Mouse (Mus musculus): ENCODE results near the gene Scube2. TPM values are rescaled to one million over a fixed set of nuclear protein-coding genes. Genes with fewer than 3 reads are reported as not detected.
A peak's percentile ranks its signal among the peaks of the same experiment; 100 is the strongest.

Scube2 gene
- total and polyA plus RNA-seq, 3 experiments = not detected

DNA sequence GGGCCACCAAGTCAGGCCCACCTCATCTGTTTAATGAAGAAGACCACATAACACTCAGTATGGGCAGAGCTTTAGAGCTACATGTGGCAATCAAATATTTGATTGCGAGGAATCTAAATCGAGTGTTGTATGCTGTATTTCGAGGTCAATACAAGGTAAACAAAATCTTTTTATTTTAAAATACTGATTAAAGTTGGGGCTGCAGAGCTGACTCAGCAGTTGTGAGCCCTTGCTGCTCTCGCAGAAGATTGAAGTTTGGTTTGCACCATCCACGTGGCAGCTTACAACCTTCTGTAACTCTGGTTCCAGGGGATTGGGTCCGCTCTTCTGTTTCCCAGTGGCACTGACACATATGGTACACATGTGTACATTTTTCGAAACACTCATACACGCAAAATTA is 111.4 kb downstream of the Scube2 start:
- peaks cover 0 to 7% of the 10 kb centered on the region in 2 experiments for H3K36me3 ChIP-seq (replicated peaks in 1 of 2; ENCODE audit: control insufficient read depth in 1 of 2, insufficient read depth in 1 of 2, low read length in 1 of 2)
- H3K27ac ChIP-seq (ENCODE audit: insufficient read depth, low read depth) = no peak overlapping the region
- dilution Hi-C loops (cut with MboI; ENCODE audit: extremely low pct_ligation_motif_present, extremely low pct_unique_long_range_greater_than_20kb, low sequenced_read_pairs) (no loop called here), in situ Hi-C loops (cut with MboI; ENCODE audit: low pct_ligation_motif_present, low pct_unique_long_range_greater_than_20kb, low sequenced_read_pairs) (no loop called here)
- no peak overlapping the region for H3K4me2 ChIP-seq (ENCODE audit: insufficient read depth, low read depth, poor library complexity, severe bottlenecking)
- H3K4me1 ChIP-seq (ENCODE audit: control insufficient read depth in 1 of 2, insufficient read depth in 2 of 2) = peaks cover 2 to 18% of the 10 kb centered on the region in 2 experiments; a peak in 3 of 4 replicates
- H3K9me3 ChIP-seq (replicated peaks; ENCODE audit: low read length) = no peaks in the 10 kb centered on the region
- TF ChIP-seq TBP (conservative IDR thresholded peaks at IDR 0.05; ENCODE audit: low read depth, low read length) (no peak), MAFK (IDR thresholded peaks at IDR 0.05; ENCODE audit: insufficient replicate concordance, low read length) (peak; percentile 68; the same call in 1 of the 2 replicates)
- peaks cover 2% of the 10 kb centered on the region for H3K27me3 ChIP-seq (replicated peaks)
- H3K9ac ChIP-seq (ENCODE audit: insufficient read depth, low read depth) = no peak overlapping the region
- DNase-seq (ENCODE audit: extremely low read depth) = no peak
- H3K4me3 ChIP-seq (replicated peaks in 1 of 3; ENCODE audit: low read depth in 2 of 3, low read length in 2 of 3, poor library complexity in 1 of 3) = no peak overlapping the region
- H3K79me2 ChIP-seq (replicated peaks; ENCODE audit: control insufficient read depth, extremely low read depth, insufficient read depth, poor library complexity, severe bottlenecking) = no peaks in the 10 kb centered on the region

DNA sequence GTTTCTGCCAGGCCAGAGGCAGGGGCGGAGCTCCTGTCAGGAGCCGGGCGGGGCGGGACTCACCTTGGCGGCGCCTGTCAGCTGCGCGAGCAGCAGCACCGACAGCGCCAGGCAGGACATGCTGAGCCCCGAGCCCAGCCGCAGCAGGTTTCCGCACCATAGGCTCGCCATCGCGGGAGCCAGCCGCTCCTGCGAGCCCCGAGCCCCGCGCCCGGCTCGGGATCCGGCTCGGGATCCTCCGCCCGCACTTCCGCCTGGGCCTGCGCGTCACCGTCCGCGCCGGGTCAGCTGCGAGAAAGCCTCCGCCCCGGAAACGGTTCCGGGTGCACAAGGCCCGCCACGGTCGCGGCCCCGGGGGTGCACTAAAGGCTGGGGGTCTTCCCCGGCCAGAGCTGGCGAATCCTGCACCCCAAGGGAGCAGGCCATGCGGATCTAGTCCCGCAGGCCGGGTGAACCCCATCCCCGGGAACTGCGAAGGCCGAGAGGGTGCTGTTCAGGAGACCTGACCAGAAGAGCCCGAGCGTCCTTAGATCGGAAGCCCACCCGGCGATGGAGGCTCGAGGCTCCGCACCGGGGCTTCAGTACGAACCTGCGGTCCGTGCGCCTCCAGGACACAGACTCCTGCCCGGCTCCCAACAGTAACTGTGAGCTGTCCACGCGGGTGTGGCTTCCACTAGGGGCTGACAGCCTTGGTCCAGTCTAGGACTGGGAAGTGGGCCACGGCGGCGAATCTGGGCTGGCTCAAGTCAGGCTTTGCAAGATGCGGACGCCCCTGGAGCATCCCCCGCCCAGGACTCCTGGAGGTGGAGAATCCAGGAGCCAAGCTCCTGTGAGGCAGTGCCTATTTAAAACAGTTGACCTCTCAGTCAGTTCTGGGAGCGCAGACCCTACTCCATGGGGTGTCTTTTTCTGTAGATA is 113.2 kb downstream of the Scube2 start, which contains the start of gene Tmem9b:
TSS of gene Tmem9b (minus strand) at position 868 of the 918 bp plus-strand sequence.
- H3K79me2 ChIP-seq (replicated peaks; ENCODE audit: control insufficient read depth, extremely low read depth, insufficient read depth, poor library complexity, severe bottlenecking) = no peaks in the 10 kb centered on the region
- H3K4me1 ChIP-seq (ENCODE audit: control insufficient read depth in 1 of 2, insufficient read depth in 2 of 2) = peaks cover 2 to 18% of the 10 kb centered on the region in 2 experiments; a peak in 3 of 4 replicates
- in situ Hi-C loops (cut with MboI; ENCODE audit: low pct_ligation_motif_present, low pct_unique_long_range_greater_than_20kb, low sequenced_read_pairs) = no loop called here
- 0 out of 2 replicates have a peak within 1 kb of the TSS, but pooled peaks have one; percentile 11 for H3K27ac ChIP-seq (ENCODE audit: insufficient read depth, low read depth)
- H3K9me3 ChIP-seq (replicated peaks; ENCODE audit: low read length) = no peaks in the 10 kb centered on the region
- peak within 1 kb of the TSS; percentile 92 for H3K9ac ChIP-seq (ENCODE audit: insufficient read depth, low read depth)
- dilution Hi-C loops (cut with MboI; ENCODE audit: extremely low pct_ligation_motif_present, extremely low pct_unique_long_range_greater_than_20kb, low sequenced_read_pairs) = no loop called here
- H3K4me3 ChIP-seq (replicated peaks in 1 of 3; ENCODE audit: low read depth in 2 of 3, low read length in 2 of 3, poor library complexity in 1 of 3) = peak within 1 kb of the TSS; percentile 87 to 96 (median 91)
- DNase-seq (ENCODE audit: extremely low read depth) = peak; percentile 57
- H3K27me3 ChIP-seq (replicated peaks) = no peaks in the 10 kb centered on the region
- peak within 1 kb of the TSS; percentile 81 for H3K4me2 ChIP-seq (ENCODE audit: insufficient read depth, low read depth, poor library complexity, severe bottlenecking)
- H3K36me3 ChIP-seq (replicated peaks in 1 of 2; ENCODE audit: control insufficient read depth in 1 of 2, insufficient read depth in 1 of 2, low read length in 1 of 2) = peaks cover 0 to 17% of the 10 kb centered on the region in 2 experiments
- TF ChIP-seq MYC (IDR thresholded peaks at IDR 0.05; ENCODE audit: low read depth, low read length) (no peak), TCF12 (IDR thresholded peaks at IDR 0.05; ENCODE audit: low read depth, low read length) (no peak), PAX5 (IDR thresholded peaks at IDR 0.05; ENCODE audit: low read length) (no peak), CHD1 (IDR thresholded peaks at IDR 0.05; ENCODE audit: low read depth, low read length) (no peak), KAT2A (IDR thresholded peaks at IDR 0.05; ENCODE audit: insufficient replicate concordance, low read length) (peak; percentile 73; the same call in 1 of the 2 replicates), POLR2AphosphoS2 (IDR thresholded peaks at IDR 0.05; ENCODE audit: low read depth, low read length) (no peak), CHD2 (IDR thresholded peaks at IDR 0.05; ENCODE audit: low read length) (no peak; the same call in 1 of the 2 replicates), SIN3A (IDR thresholded peaks at IDR 0.05; ENCODE audit: low read length) (peak; percentile 80), MAZ (IDR thresholded peaks at IDR 0.05; ENCODE audit: low read depth, low read length) (no peak), JUND (conservative IDR thresholded peaks at IDR 0.05; ENCODE audit: low read depth, low read length) (no peak), MXI1 (IDR thresholded peaks at IDR 0.05; ENCODE audit: low read depth, low read length) (0 out of 2 replicates have a peak, but pooled peaks have one; percentile 21), MAFK (IDR thresholded peaks at IDR 0.05; ENCODE audit: insufficient replicate concordance, low read length) (no peak), JUN (IDR thresholded peaks at IDR 0.05; ENCODE audit: insufficient read depth, low read depth, low read length) (no peak), RCOR1 (conservative IDR thresholded peaks at IDR 0.05; ENCODE audit: low read depth, low read length) (no peak), E2F4 (IDR thresholded peaks at IDR 0.05; ENCODE audit: insufficient replicate concordance, low read depth, low read length) (no peak), ZC3H11A (IDR thresholded peaks at IDR 0.05; ENCODE audit: low read depth, low read length) (no peak), ELF1 (IDR thresholded peaks at IDR 0.05; ENCODE audit: low read depth, low read length) (peak; percentile 92), RAD21 (IDR thresholded peaks at IDR 0.05; ENCODE audit: low read depth, low read length) (no peak), POLR2A (IDR thresholded peaks at IDR 0.05; ENCODE audit: low read depth, low read length) (peak; percentile 85), BHLHE40 (IDR thresholded peaks at IDR 0.05; ENCODE audit: low read depth, low read length) (peak; percentile 38; the same call in 1 of the 2 replicates), GABPA (IDR thresholded peaks at IDR 0.05; ENCODE audit: insufficient replicate concordance, low read depth, low read length) (no peak), IRF4 (IDR thresholded peaks at IDR 0.05; ENCODE audit: low read depth, low read length) (peak; percentile 18; the same call in 1 of the 2 replicates), UBTF (IDR thresholded peaks at IDR 0.05; ENCODE audit: low read depth, low read length) (no peak), NRF1 (IDR thresholded peaks at IDR 0.05; ENCODE audit: low read depth, low read length) (peak; percentile 79), USF1 (IDR thresholded peaks at IDR 0.05; ENCODE audit: low read depth, low read length) (no peak; the same call in 1 of the 2 replicates), ZNF384 (IDR thresholded peaks at IDR 0.05; ENCODE audit: low read depth, low read length) (no peak), USF2 (conservative IDR thresholded peaks at IDR 0.05; ENCODE audit: low read depth, low read length) (no peak), CTCF (conservative IDR thresholded peaks at IDR 0.05 in 1 of 2, IDR thresholded peaks at IDR 0.05 in 1 of 2; ENCODE audit: low read depth in 2 of 2, low read length in 2 of 2) (no peak), MEF2A (IDR thresholded peaks at IDR 0.05; ENCODE audit: borderline replicate concordance, low read depth, low read length) (peak; percentile 25; the same call in 1 of the 2 replicates)
